Mouse (Mus musculus) CD4-positive, CD25-positive, alpha-beta regulatory T cell, adult 2 months (primary cell): ENCODE measurements around the gene Elavl3.

Source experiments
- DNase-seq: peaks from one replicate; pipeline ENCODE4 v3.0.0-alpha.2; 2012; ENCODE audit warnings: low read depth, low spot score

Gene Elavl3

GRCm38 (mm10) chr9:22058011-22058424 is 6.2 kb upstream of the Elavl3 start:
- no peak for DNase-seq

GRCm38 (mm10) chr9:22057031-22057517 is 5.3 kb upstream of the Elavl3 start:
- DNase-seq = no peak

GRCm38 (mm10) chr9:22056303-22056910 is 4.6 kb upstream of the Elavl3 start:
- DNase-seq = no peak

- DNase-seq = no peak
Measured at GRCm38 (mm10) chr9:22055713-22056112, 3.9 kb upstream of the Elavl3 start.

GRCm38 (mm10) chr9:22054411-22055076 is 2.7 kb upstream of the Elavl3 start:
- DNase-seq = peak; percentile 85

GRCm38 (mm10) chr9:22053657-22054056 is 1.8 kb upstream of the Elavl3 start:
- DNase-seq = no peak

- DNase-seq = peak; percentile 38
Measured at GRCm38 (mm10) chr9:22051161-22051957, 464 bp downstream of the Elavl3 start.

- peak; percentile 60 for DNase-seq
Measured at GRCm38 (mm10) chr9:22050351-22050889, 1.4 kb downstream of the Elavl3 start.

- DNase-seq = no peak
Measured at GRCm38 (mm10) chr9:22049721-22050270, 2.0 kb downstream of the Elavl3 start.

- no peak for DNase-seq
Measured at GRCm38 (mm10) chr9:22049315-22049714, 2.5 kb downstream of the Elavl3 start.

- no peak for DNase-seq
Measured at GRCm38 (mm10) chr9:22047329-22047728, 4.5 kb downstream of the Elavl3 start.

GRCm38 (mm10) chr9:22041832-22042231 is 10.0 kb downstream of the Elavl3 start:
- DNase-seq = no peak

- DNase-seq = no peak
Measured at GRCm38 (mm10) chr9:22037826-22038225, 14.0 kb downstream of the Elavl3 start.

- no peak for DNase-seq
Measured at GRCm38 (mm10) chr9:22035300-22036044, 16.4 kb downstream of the Elavl3 start.

- no peak for DNase-seq
Measured at GRCm38 (mm10) chr9:22030386-22030785, 21.4 kb downstream of the Elavl3 start.

- DNase-seq = no peak
Measured at GRCm38 (mm10) chr9:22028467-22028866, 23.4 kb downstream of the Elavl3 start.

GRCm38 (mm10) chr9:22024592-22024991 is 27.2 kb downstream of the Elavl3 start:
- DNase-seq = no peak

GRCm38 (mm10) chr9:22017208-22017825 is 34.5 kb downstream of the Elavl3 start:
- DNase-seq = no peak

- DNase-seq = no peak
Measured at GRCm38 (mm10) chr9:22016245-22016644, 35.6 kb downstream of the Elavl3 start.

- no peak for DNase-seq
Measured at GRCm38 (mm10) chr9:22012731-22013130, 39.1 kb downstream of the Elavl3 start.

- DNase-seq = no peak
Measured at GRCm38 (mm10) chr9:22011055-22011454, 40.8 kb downstream of the Elavl3 start.
